Mouse (Mus musculus): ENCODE measurements around the gene Llph.
A peak's percentile ranks its signal among the peaks of the same experiment; 100 is the strongest.

Gene Llph

DNA sequence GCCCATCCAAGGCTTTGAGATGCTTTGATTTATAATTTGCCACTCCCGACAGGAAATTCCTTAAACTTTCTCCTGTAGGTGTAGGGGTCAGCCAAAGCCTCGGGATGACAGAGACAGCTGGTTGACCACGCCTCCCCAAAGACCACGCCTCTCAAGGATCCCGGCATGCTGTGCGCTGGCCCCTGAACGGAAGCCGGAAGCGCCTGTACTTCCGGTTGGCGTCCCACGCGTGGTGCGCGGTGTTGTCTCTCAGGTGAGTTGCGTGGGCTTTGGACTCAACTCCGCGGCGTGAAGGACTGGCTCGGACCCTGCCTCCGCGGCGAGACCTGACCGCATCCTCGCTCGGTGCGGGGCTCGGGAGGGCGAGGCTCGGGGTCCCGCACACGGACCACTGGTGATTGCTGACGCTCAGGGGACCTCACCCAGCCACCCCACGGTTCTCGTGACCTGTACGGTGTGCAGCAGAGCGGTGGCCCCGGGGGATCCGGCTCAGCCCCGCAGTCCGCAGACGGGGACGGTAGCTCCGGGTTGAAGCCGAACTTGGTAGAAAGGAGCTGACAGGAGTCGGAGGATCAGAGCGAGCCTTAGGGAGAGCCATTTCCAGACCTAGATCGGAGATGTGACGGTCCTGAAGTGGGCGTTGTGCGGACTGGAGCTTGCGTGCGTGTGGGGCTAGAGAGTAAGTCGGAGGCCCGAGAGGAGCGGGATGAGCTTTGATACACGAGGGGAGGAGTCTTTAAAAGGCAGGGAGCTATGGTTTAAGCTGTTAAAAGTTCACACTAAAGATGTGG, at the start of gene Llph:
Gene Llph, plus strand, starts transcription at position 200 of the 791 bp plus-strand sequence.
- peak; percentile 95 for DNase-seq (ENCODE audit: low read depth, low spot score)

DNA sequence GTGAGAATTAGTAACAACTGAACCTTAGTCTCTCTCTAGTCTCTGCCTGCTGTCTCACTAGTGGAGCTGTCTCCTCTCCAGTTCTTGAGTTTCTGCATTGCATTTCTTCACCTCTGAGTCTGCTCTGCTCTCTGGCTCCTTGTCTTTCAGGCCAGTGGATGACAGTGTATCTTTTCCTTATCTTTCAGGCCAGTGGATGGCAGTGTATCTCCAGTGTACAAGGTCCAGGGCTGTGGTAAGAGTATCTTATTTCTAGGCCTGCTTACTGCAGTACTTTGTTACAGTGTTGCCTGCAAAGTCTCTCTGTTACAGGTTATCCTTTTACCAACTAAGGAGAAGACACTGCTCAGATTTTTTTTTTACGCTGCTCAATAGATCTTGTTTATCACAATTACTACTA, 44.0 kb upstream of the Llph start:
- DNase-seq (ENCODE audit: low read depth, low spot score): no peak

DNA sequence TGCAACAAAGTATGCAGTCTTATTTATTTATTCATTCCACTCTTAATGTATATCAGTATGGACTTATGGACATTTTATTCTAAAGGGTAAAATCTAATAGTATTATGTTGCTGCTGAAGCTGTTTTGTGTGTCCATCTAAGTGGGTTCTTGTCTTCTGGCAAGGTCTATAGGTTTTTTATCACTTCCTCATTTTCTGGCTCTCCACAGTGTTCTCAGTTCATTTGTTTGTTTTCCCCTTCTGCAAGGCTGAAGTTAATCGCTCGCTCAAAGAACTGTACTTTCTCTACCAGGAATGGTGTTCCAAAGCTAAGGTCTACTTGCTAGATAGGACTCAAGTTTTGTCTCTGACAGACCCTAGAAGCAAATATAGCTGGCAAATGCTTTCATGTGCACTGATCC, 43.5 kb upstream of the Llph start:
- DNase-seq (ENCODE audit: low read depth, low spot score): no peak

DNA sequence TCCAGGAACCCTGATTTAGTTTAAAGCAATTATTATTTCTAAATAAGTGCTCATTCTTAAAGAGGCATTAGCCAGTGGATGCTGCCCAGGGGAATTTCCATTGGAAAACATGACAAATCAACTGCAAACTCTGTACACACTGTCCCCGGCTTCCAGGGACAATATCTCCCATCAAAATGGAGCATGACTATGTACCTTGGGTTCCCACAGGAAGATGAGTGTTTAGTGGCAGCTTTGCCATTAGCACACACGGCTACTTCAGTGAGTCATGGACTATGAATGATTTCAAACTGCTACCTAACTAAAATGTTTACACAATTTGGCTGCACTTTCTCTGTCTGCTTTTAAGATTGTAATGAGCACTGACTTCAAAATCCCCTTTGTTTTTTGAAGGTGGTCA, 38.4 kb upstream of the Llph start:
- no peak for DNase-seq (ENCODE audit: low read depth, low spot score)

DNA sequence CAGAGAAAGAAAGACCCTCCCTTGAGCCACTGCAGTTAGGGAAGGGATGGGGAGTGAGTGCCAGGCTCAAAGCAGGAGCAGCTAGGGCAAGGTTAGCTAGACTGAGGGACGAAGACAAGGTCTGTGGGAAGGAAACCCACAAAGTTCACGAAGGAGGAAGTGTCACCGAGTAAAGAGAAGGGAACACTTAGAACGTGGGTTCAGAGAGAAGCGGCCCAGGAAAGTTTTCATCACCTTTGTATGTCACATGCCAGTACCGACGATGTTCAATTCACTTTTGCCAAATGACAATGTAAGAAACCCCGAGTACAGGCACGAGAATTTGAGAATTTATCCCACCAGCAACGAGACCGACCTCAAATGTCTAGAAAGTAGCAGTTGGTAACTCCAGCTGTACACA, 37.6 kb upstream of the Llph start:
- no peak for DNase-seq (ENCODE audit: low read depth, low spot score)

DNA sequence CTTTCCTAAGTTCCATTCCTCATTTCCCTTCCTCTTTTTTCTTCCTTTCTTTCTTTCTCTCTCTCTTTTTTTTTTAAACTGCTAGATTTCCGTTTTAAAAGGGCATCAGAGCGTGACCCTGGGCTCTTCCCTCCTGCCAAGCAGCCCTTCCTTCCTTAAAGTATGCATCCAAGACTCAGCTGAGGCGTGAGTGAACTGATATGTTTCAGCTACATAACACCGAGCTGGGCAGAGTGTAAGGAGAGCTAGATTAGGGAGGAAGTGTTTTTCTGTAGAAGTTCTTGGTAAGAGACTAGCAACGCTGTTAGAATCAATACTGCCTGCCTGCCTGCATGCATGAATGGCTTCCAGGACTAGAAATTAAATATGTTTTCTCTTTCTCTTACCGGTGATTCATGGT, 37.1 kb upstream of the Llph start:
- DNase-seq (ENCODE audit: low read depth, low spot score): no peak

GRCm38 (mm10) chr10:120191165-120191564, 35.7 kb upstream of the Llph start:
- no peak for DNase-seq (ENCODE audit: low read depth, low spot score)

GRCm38 (mm10) chr10:120192278-120192677, 34.6 kb upstream of the Llph start:
- no peak for DNase-seq (ENCODE audit: low read depth, low spot score)

GRCm38 (mm10) chr10:120193255-120193654, 33.6 kb upstream of the Llph start:
- DNase-seq (ENCODE audit: low read depth, low spot score): no peak

GRCm38 (mm10) chr10:120197061-120197835, 29.6 kb upstream of the Llph start:
- DNase-seq (ENCODE audit: low read depth, low spot score): no peak

DNA sequence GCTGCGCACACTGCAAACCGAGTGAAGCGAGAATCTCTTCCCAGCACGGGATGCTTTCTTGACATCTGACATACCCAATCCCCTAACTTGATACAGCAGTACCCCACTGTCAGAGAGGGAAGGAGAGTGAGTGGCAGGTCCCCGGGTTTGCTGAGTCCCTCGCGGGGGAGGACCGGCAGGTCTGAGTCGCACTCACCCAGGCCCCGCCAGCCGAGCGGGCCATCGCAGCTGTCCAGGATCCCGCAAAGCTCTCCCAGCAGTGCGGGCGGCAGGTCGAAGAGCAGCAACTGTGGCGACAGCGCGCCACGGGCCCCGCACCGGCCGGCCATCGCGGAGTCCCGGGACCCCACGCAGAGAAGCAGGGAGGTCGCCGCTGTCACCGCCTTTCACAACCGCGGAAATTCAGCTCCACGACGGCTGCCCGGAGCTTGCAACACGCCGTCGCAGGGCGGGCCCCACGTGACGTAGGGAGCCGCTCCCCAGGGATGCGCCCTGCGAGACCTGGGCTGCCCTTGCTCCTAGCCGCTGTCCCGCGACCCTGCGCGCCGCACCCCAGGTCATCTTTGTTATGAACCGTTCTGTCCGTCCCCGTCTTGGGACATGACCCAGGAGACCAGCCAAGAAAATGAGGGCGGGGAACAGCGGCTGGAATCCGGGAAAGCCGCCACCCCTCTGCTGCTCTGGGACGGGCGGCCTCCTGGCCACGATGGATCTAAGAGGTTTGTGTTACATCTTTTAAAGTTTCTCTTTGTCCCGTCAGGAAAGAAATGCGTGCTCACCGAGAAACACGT, 25.5 kb upstream of the Llph start, which contains the start of gene Tmbim4:
Gene Tmbim4, plus strand, starts transcription at position 460 of the 791 bp plus-strand sequence.
- peak; percentile 68 for DNase-seq (ENCODE audit: low read depth, low spot score)

DNA sequence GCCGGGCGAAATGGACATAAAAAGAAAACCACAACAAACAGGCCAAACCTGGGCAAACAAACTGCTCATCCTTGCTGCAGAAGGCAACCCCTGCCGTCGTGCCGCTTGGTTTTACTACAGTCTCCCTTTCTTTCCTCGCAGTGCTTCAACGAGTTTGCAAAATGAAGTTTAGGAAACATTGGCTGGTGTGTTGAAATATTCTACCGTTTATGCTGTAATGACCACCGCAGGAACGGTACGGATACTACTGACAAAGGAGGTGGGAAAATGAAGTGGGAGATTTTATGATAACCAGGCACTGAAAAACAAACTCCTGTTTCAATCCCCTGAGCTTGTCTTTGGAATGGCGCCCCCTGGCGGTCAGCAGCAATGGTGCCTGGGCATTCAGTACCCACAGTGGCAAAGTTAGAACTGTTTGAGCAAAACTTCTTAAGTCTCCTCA, 24.9 kb upstream of the Llph start, which contains the start of gene Irak3:
Gene Irak3, minus strand, starts transcription at position 170 of the 442 bp plus-strand sequence.
- DNase-seq (ENCODE audit: low read depth, low spot score): peak; percentile 88

DNA sequence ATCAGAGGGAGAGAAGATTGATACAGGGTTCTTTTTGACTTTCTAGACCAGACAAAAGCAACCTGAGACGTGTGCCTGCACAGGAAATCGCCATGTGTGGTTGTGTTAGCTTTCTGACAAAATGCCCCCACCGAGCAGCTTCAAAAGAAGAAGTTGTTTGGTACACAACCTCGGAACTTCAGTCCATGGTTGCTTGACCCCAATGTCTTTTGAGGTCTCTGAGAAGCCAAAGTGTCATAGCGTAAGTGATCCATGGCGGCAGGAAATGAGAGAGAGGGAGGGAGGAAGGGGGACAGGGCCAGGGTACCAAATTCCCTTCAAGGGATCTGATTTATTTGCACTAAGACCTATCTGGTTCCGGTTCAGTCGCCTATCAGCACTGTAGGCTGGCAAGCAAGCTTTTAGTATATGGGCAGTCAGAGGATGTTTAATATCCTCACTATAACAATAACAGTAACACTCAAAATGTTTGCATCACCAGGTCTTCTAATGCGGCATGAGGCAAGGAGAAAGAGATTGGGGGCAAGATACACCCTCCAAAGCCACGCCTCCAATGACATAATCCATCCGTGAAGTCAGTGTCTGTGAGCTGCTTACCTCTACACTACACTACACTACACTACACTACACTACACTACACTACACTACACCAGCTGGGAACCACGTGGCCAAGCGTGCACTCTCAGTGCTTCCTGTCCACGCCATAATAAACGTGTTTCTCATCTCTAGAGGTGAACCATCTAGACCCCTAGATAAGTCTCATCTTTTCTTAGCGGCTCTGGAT, 24.2 kb upstream of the Llph start:
- DNase-seq (ENCODE audit: low read depth, low spot score): peak; percentile 42

GRCm38 (mm10) chr10:120204591-120205210, 22.2 kb upstream of the Llph start:
- DNase-seq (ENCODE audit: low read depth, low spot score): peak; percentile 74

GRCm38 (mm10) chr10:120208015-120208414, 18.9 kb upstream of the Llph start:
- DNase-seq (ENCODE audit: low read depth, low spot score): no peak

DNA sequence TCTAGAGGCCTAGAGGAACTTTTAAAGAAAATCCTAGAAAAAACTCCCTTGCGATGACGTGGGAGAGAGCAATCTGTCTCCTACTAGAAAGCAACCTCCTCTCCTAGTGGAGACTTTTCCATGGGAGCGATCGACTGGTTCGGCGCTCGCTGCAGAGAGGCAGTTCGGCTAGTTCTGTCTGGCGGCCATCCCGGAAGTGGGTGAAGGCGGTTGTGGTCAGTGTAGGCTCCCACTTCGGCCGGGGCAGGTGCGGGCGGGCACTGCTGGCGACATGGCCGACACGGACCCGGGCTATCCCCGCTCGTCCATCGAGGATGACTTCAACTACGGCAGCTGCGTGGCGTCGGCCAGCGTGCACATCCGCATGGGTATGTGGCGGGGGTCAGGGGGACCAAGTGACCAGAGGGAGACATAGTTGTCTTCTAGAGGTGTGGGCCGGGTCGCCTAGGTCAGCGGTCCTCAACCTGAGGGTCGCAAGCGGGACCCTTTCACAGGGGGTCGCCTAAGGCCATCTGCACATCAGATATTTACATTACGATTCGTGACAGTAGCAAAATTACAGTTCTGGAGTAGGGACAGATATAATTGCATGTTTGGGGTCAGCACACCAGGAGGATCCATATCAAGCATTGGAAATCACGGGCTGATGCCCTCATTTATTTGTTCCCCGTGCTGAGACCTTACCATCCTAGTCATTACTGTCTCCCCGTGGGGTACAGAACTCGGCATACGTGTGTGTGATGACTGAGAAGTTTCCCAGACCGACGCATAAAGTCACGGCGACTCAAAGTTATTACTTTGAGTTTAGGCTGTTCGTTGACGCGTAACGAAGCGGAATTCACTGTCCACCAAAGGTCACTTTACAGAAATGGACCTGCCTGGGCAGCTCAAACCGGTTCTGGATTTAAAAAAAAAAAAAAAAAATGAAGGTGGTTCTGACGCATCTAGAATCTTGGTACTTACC, 18.0 kb upstream of the Llph start:
- peak; percentile 92 for DNase-seq (ENCODE audit: low read depth, low spot score)

GRCm38 (mm10) chr10:120209539-120209925, 17.3 kb upstream of the Llph start:
- DNase-seq (ENCODE audit: low read depth, low spot score): no peak

GRCm38 (mm10) chr10:120210096-120210495, 16.8 kb upstream of the Llph start:
- no peak for DNase-seq (ENCODE audit: low read depth, low spot score)

DNA sequence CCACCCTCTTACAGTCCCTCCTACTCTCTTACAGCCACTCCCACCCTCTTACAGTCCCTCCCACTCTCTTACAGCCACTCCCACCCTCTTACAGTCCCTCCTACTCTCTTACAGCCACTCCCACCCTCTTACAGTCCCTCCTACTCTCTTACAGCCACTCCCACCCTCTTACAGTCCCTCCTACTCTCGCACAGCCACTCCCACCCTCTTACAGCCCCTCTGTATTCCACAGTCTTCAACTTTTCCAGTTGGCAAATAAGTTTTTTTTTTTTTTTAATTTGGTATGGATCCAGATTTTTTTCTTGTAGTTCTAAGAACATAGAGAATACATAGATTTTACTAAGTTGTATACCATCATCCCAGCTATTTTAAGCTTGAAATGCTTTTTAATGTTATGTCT, 9.8 kb upstream of the Llph start:
- peak; percentile 38 for DNase-seq (ENCODE audit: low read depth, low spot score)

Measured in R1 (cell line).